Mouse (Mus musculus) C2C12 (cell line): ENCODE data around the gene Srf.

ENCODE experiments used
- CEBPB ChIP-seq: IDR thresholded peaks from one replicate; pipeline ENCODE4 v1.6.1; 2011; ENCODE audit warnings: low read depth, mild to moderate bottlenecking, control low read depth, moderate library complexity
- CTCF ChIP-seq: IDR thresholded peaks from one replicate; pipeline ENCODE4 v1.5.1; 2011; ENCODE audit not compliant: control insufficient read depth, insufficient read depth, insufficient read length
- MYOD1 ChIP-seq: IDR thresholded peaks from one replicate; pipeline ENCODE4 v1.6.1; 2011; ENCODE audit warnings: low read depth; ENCODE audit not compliant: control insufficient read depth, insufficient read length

GRCm38 (mm10) chr17:46543661-46544060, 12.3 kb downstream of the Srf start:
- TF ChIP-seq CEBPB (no peak), CTCF (no peak), MYOD1 (no peak)
